Mouse (Mus musculus): ENCODE results near the gene Erp29. TPM values are rescaled to one million over a fixed set of nuclear protein-coding genes. Genes with fewer than 3 reads are reported as not detected.

The Erp29 gene
- polyA plus RNA-seq, 1 experiment from 2014 or later: 140 TPM

- Histone ChIP-seq H3K36me3 (ENCODE audit: control insufficient read depth, insufficient read depth, low read length) (no peaks in the 10 kb centered on the region; the same call in 1 of the 2 replicates), H3K9ac (replicated peaks; ENCODE audit: low read depth, low read length) (no peak overlapping the region), H3K27me3 (ENCODE audit: control insufficient read depth, insufficient read depth, low read length) (no peaks in the 10 kb centered on the region), H3K9me3 (ENCODE audit: control insufficient read depth, low read depth, low read length) (no peaks in the 10 kb centered on the region), H3K4me3 (ENCODE audit: low read depth, low read length) (no peak overlapping the region), H3K4me2 (replicated peaks; ENCODE audit: low read depth, low read length) (no peak overlapping the region), H3K4me1 (ENCODE audit: control insufficient read depth, insufficient read depth, low read length) (peaks cover 12% of the 10 kb centered on the region; the same call in 1 of the 2 replicates), H3K27ac (ENCODE audit: low read length) (no peak overlapping the region)
- ATAC-seq (ENCODE audit: insufficient number of reproducible peaks, insufficient read depth, low FRiP score, low read depth): no peak
- WGBS: 74% methylated on average over 5 of the region's 5 CpGs
Observed at GRCm38 (mm10) chr5:121400849-121401248, 51.5 kb downstream of the Erp29 start.

GRCm38 (mm10) chr5:121400064-121400463 is 52.2 kb downstream of the Erp29 start:
- ATAC-seq (ENCODE audit: insufficient number of reproducible peaks, insufficient read depth, low FRiP score, low read depth): no peak
- 65% methylated on average over 5 of the region's 5 CpGs for WGBS
- Histone ChIP-seq H3K36me3 (ENCODE audit: control insufficient read depth, insufficient read depth, low read length) (no peaks in the 10 kb centered on the region; the same call in 1 of the 2 replicates), H3K9ac (replicated peaks; ENCODE audit: low read depth, low read length) (no peak overlapping the region; the same call in 1 of the 2 replicates), H3K9me3 (ENCODE audit: control insufficient read depth, low read depth, low read length) (no peaks in the 10 kb centered on the region), H3K4me2 (replicated peaks; ENCODE audit: low read depth, low read length) (no peak overlapping the region), H3K27ac (ENCODE audit: low read length) (no peak overlapping the region), H3K4me1 (ENCODE audit: control insufficient read depth, insufficient read depth, low read length) (peaks cover 12% of the 10 kb centered on the region; the same call in 1 of the 2 replicates), H3K27me3 (ENCODE audit: control insufficient read depth, insufficient read depth, low read length) (no peaks in the 10 kb centered on the region), H3K4me3 (ENCODE audit: low read depth, low read length) (no peak overlapping the region)

GRCm38 (mm10) chr5:121399540-121399939 is 52.8 kb downstream of the Erp29 start:
- Histone ChIP-seq H3K9me3 (ENCODE audit: control insufficient read depth, low read depth, low read length) (no peaks in the 10 kb centered on the region), H3K4me2 (replicated peaks; ENCODE audit: low read depth, low read length) (peak overlapping the region; percentile 91; the same call in 1 of the 2 replicates), H3K4me3 (ENCODE audit: low read depth, low read length) (no peak overlapping the region), H3K9ac (replicated peaks; ENCODE audit: low read depth, low read length) (peak overlapping the region; percentile 71; the same call in 1 of the 2 replicates), H3K4me1 (ENCODE audit: control insufficient read depth, insufficient read depth, low read length) (peaks cover 12% of the 10 kb centered on the region; the same call in 1 of the 2 replicates), H3K27me3 (ENCODE audit: control insufficient read depth, insufficient read depth, low read length) (no peaks in the 10 kb centered on the region), H3K27ac (ENCODE audit: low read length) (no peak overlapping the region), H3K36me3 (ENCODE audit: control insufficient read depth, insufficient read depth, low read length) (no peaks in the 10 kb centered on the region; the same call in 1 of the 2 replicates)
- no peak for ATAC-seq (ENCODE audit: insufficient number of reproducible peaks, insufficient read depth, low FRiP score, low read depth)
- 85% methylated on average over 5 of the region's 5 CpGs for WGBS

- H3K27me3 ChIP-seq (ENCODE audit: control insufficient read depth, insufficient read depth, low read length): no peaks in the 10 kb centered on the region
Observed at GRCm38 (mm10) chr5:121398965-121399462, 53.3 kb downstream of the Erp29 start.

GRCm38 (mm10) chr5:121398146-121398964 is 54.0 kb downstream of the Erp29 start:
- Histone ChIP-seq H3K4me3 (ENCODE audit: low read depth, low read length) (peak overlapping the region; percentile 93), H3K36me3 (ENCODE audit: control insufficient read depth, insufficient read depth, low read length) (no peaks in the 10 kb centered on the region; the same call in 1 of the 2 replicates), H3K9ac (replicated peaks; ENCODE audit: low read depth, low read length) (peak overlapping the region; percentile 71), H3K4me2 (replicated peaks; ENCODE audit: low read depth, low read length) (peak overlapping the region; percentile 91), H3K4me1 (ENCODE audit: control insufficient read depth, insufficient read depth, low read length) (peaks cover 12% of the 10 kb centered on the region; the same call in 1 of the 2 replicates), H3K27me3 (ENCODE audit: control insufficient read depth, insufficient read depth, low read length) (no peaks in the 10 kb centered on the region), H3K27ac (ENCODE audit: low read length) (no peak overlapping the region; the same call in 1 of the 2 replicates), H3K9me3 (ENCODE audit: control insufficient read depth, low read depth, low read length) (no peaks in the 10 kb centered on the region)
- peak; percentile 46; the same call in 1 of the 2 replicates for ATAC-seq (ENCODE audit: insufficient number of reproducible peaks, insufficient read depth, low FRiP score, low read depth)
- 2% methylated on average over 66 of the region's 67 CpGs for WGBS

More at GRCm38 (mm10) chr5:121398965-121399462, 53.3 kb downstream of the Erp29 start:
- H3K27ac ChIP-seq (ENCODE audit: low read length): no peak overlapping the region
- ATAC-seq (ENCODE audit: insufficient number of reproducible peaks, insufficient read depth, low FRiP score, low read depth): no peak
- no peaks in the 10 kb centered on the region for H3K9me3 ChIP-seq (ENCODE audit: control insufficient read depth, low read depth, low read length)
- peak overlapping the region; percentile 71; the same call in 1 of the 2 replicates for H3K9ac ChIP-seq (replicated peaks; ENCODE audit: low read depth, low read length)
- H3K4me3 ChIP-seq (ENCODE audit: low read depth, low read length): peak overlapping the region; percentile 93
- peak overlapping the region; percentile 91 for H3K4me2 ChIP-seq (replicated peaks; ENCODE audit: low read depth, low read length)
- WGBS: 45% methylated on average over 9 of the region's 9 CpGs
- no peaks in the 10 kb centered on the region; the same call in 1 of the 2 replicates for H3K36me3 ChIP-seq (ENCODE audit: control insufficient read depth, insufficient read depth, low read length)
- H3K4me1 ChIP-seq (ENCODE audit: control insufficient read depth, insufficient read depth, low read length): peaks cover 12% of the 10 kb centered on the region; the same call in 1 of the 2 replicates

- peak within 1 kb of the TSS; percentile 93 for H3K4me3 ChIP-seq (ENCODE audit: low read depth, low read length)
- WGBS: 8% methylated on average over 53 of the region's 53 CpGs
- no peaks in the 10 kb centered on the region for H3K9me3 ChIP-seq (ENCODE audit: control insufficient read depth, low read depth, low read length)
- peak within 1 kb of the TSS; percentile 71 for H3K9ac ChIP-seq (replicated peaks; ENCODE audit: low read depth, low read length)
- H3K36me3 ChIP-seq (ENCODE audit: control insufficient read depth, insufficient read depth, low read length): no peaks in the 10 kb centered on the region; the same call in 1 of the 2 replicates
- H3K4me2 ChIP-seq (replicated peaks; ENCODE audit: low read depth, low read length): peak within 1 kb of the TSS; percentile 91
- H3K27me3 ChIP-seq (ENCODE audit: control insufficient read depth, insufficient read depth, low read length): no peaks in the 10 kb centered on the region
- peak; percentile 96 for ATAC-seq (ENCODE audit: insufficient number of reproducible peaks, insufficient read depth, low FRiP score, low read depth)
- H3K27ac ChIP-seq (ENCODE audit: low read length): peak within 1 kb of the TSS; percentile 86
- H3K4me1 ChIP-seq (ENCODE audit: control insufficient read depth, insufficient read depth, low read length): peaks cover 12% of the 10 kb centered on the region; the same call in 1 of the 2 replicates
Observed at GRCm38 (mm10) chr5:121397187-121398145, 54.8 kb downstream of the Erp29 start, which contains the start of gene Naa25. Gene Naa25, plus strand, starts transcription at chr5:121397936.

GRCm38 (mm10) chr5:121395621-121396020 is 56.7 kb downstream of the Erp29 start:
- Histone ChIP-seq H3K4me1 (ENCODE audit: control insufficient read depth, insufficient read depth, low read length) (peaks cover 12% of the 10 kb centered on the region; the same call in 1 of the 2 replicates), H3K27me3 (ENCODE audit: control insufficient read depth, insufficient read depth, low read length) (no peaks in the 10 kb centered on the region), H3K36me3 (ENCODE audit: control insufficient read depth, insufficient read depth, low read length) (no peaks in the 10 kb centered on the region; the same call in 1 of the 2 replicates), H3K9ac (replicated peaks; ENCODE audit: low read depth, low read length) (no peak overlapping the region), H3K4me2 (replicated peaks; ENCODE audit: low read depth, low read length) (no peak overlapping the region), H3K9me3 (ENCODE audit: control insufficient read depth, low read depth, low read length) (no peaks in the 10 kb centered on the region), H3K27ac (ENCODE audit: low read length) (no peak overlapping the region), H3K4me3 (ENCODE audit: low read depth, low read length) (no peak overlapping the region)
- ATAC-seq (ENCODE audit: insufficient number of reproducible peaks, insufficient read depth, low FRiP score, low read depth): no peak
- WGBS: 75% methylated on average over 5 of the region's 5 CpGs
